Mouse (Mus musculus): Measurements from ENCODE around the gene Man2b2.

GRCm38 (mm10) chr5:36759848-36760247, 70.6 kb downstream of the Man2b2 start:
- TF ChIP-seq CTCF (IDR thresholded peaks at IDR 0.05; ENCODE audit: low read depth, low read length) (no peak), POLR2A (IDR thresholded peaks at IDR 0.05; ENCODE audit: borderline replicate concordance, low read depth, low read length) (no peak)

Data from bone marrow macrophage, adult 2 months (primary cell).